Mouse (Mus musculus): Measurements from ENCODE around the gene Lrrc23. TPM values are rescaled to one million over a fixed set of nuclear protein-coding genes. Genes with fewer than 3 reads are reported as not detected.
A peak's percentile ranks its signal among the peaks of the same experiment; 100 is the strongest.

Lrrc23 gene
- polyA plus RNA-seq, 1 experiment from 2014 or later, result 4.1 TPM

DNA sequence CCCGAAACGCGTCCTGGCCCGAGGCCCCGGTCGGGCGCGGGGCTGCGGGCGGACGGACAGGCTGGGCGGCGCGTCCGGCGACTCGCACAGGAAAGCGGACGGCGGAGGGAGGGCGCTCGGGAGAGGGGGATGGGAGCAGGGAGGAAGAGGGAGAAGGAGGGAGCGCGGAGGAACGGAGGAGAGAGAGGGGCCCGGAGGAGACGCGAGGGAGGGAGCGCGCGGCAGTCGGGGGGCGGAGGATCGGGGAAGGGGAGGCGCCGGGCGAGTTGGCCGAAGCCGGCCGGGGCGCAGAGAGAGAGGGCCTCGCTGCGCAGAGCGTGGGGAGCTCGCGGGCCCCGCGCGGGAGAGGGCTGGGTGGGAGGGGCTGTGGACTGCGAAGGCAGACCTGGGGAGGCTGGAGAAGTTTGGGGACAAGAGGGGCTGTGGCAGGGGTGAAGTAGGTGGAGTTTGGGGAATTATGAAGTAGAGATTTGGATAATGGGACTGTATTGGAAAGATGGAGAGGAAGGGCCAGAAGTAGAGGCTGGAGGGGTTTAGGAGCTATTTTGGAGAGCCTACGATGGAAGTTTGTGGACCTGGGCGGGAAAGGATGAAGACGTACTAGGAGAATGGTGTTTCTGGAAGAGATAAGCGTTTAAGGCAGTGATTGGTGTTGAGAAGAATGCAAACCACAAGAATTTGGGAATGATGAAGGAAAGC, 22.7 kb downstream of the Lrrc23 start:
- Histone ChIP-seq H3K4me1 (replicated peaks; ENCODE audit: control insufficient read depth, insufficient read depth, low read length) (peaks cover 9% of the 10 kb centered on the region), H3K36me3 (ENCODE audit: control insufficient read depth, insufficient read depth, low read length) (no peaks in the 10 kb centered on the region), H3K4me2 (replicated peaks; ENCODE audit: low read depth, low read length) (peak overlapping the region; percentile 79), H3K27ac (ENCODE audit: low read depth, low read length) (peak overlapping the region; percentile 96), H3K9ac (ENCODE audit: low read depth, low read length) (peak overlapping the region; percentile 88), H3K4me3 (ENCODE audit: low read depth, low read length) (peak overlapping the region; percentile 88), H3K27me3 (ENCODE audit: control insufficient read depth, insufficient read depth, low read length) (no peaks in the 10 kb centered on the region), H3K9me3 (ENCODE audit: control insufficient read depth, low read length) (no peaks in the 10 kb centered on the region)
- peak; percentile 81 for DNase-seq (ENCODE audit: low spot score)
- under 1% methylated on average over 32 of the region's 54 CpGs for WGBS
- ATAC-seq (ENCODE audit: low FRiP score), result peak; percentile 73

GRCm38 (mm10) chr6:124755831-124756595, 23.5 kb downstream of the Lrrc23 start, which contains the start of the genes Gm45234 and Atn1:
Gene Gm45234 (minus strand): TSS chr6:124756021.
Gene Atn1 (minus strand): TSS chr6:124756524.
- ATAC-seq (ENCODE audit: low FRiP score), result peak; percentile 70
- H3K9ac ChIP-seq (ENCODE audit: low read depth, low read length), result peak within 1 kb of the TSS; percentile 88
- H3K4me3 ChIP-seq (ENCODE audit: low read depth, low read length), result peak within 1 kb of the TSS; percentile 88
- peaks cover 9% of the 10 kb centered on the region for H3K4me1 ChIP-seq (replicated peaks; ENCODE audit: control insufficient read depth, insufficient read depth, low read length)
- DNase-seq (ENCODE audit: low spot score), result peak; percentile 77
- no peaks in the 10 kb centered on the region for H3K27me3 ChIP-seq (ENCODE audit: control insufficient read depth, insufficient read depth, low read length)
- WGBS, result 0% methylated on average over 37 of the region's 100 CpGs
- H3K27ac ChIP-seq (ENCODE audit: low read depth, low read length), result peak within 1 kb of the TSS; percentile 96
- H3K9me3 ChIP-seq (ENCODE audit: control insufficient read depth, low read length), result no peaks in the 10 kb centered on the region
- H3K4me2 ChIP-seq (replicated peaks; ENCODE audit: low read depth, low read length), result peak within 1 kb of the TSS; percentile 79
- H3K36me3 ChIP-seq (ENCODE audit: control insufficient read depth, insufficient read depth, low read length), result no peaks in the 10 kb centered on the region

GRCm38 (mm10) chr6:124755306-124755705, 24.2 kb downstream of the Lrrc23 start:
- Histone ChIP-seq H3K9me3 (ENCODE audit: control insufficient read depth, low read length) (no peaks in the 10 kb centered on the region), H3K27me3 (ENCODE audit: control insufficient read depth, insufficient read depth, low read length) (no peaks in the 10 kb centered on the region), H3K9ac (ENCODE audit: low read depth, low read length) (peak overlapping the region; percentile 88), H3K4me2 (replicated peaks; ENCODE audit: low read depth, low read length) (peak overlapping the region; percentile 79), H3K4me1 (replicated peaks; ENCODE audit: control insufficient read depth, insufficient read depth, low read length) (peaks cover 9% of the 10 kb centered on the region), H3K4me3 (ENCODE audit: low read depth, low read length) (peak overlapping the region; percentile 88), H3K36me3 (ENCODE audit: control insufficient read depth, insufficient read depth, low read length) (no peaks in the 10 kb centered on the region), H3K27ac (ENCODE audit: low read depth, low read length) (peak overlapping the region; percentile 96)
- WGBS, result 2% methylated on average over 3 of the region's 3 CpGs
- DNase-seq (ENCODE audit: low spot score), result no peak
- ATAC-seq (ENCODE audit: low FRiP score), result no peak

GRCm38 (mm10) chr6:124753861-124754260, 25.7 kb downstream of the Lrrc23 start:
- H3K4me1 ChIP-seq (replicated peaks; ENCODE audit: control insufficient read depth, insufficient read depth, low read length), result peaks cover 7% of the 10 kb centered on the region
- no peaks in the 10 kb centered on the region for H3K9me3 ChIP-seq (ENCODE audit: control insufficient read depth, low read length)
- H3K9ac ChIP-seq (ENCODE audit: low read depth, low read length), result no peak overlapping the region
- H3K27me3 ChIP-seq (ENCODE audit: control insufficient read depth, insufficient read depth, low read length), result no peaks in the 10 kb centered on the region
- whole genome bisulfite sequencing, result 98% methylated on average over 2 of the region's 2 CpGs
- ATAC-seq (ENCODE audit: low FRiP score) (no peak), DNase-seq (ENCODE audit: low spot score) (no peak)
- no peak overlapping the region for H3K27ac ChIP-seq (ENCODE audit: low read depth, low read length)
- H3K4me2 ChIP-seq (replicated peaks; ENCODE audit: low read depth, low read length), result no peak overlapping the region
- no peak overlapping the region for H3K4me3 ChIP-seq (ENCODE audit: low read depth, low read length)
- H3K36me3 ChIP-seq (ENCODE audit: control insufficient read depth, insufficient read depth, low read length), result no peaks in the 10 kb centered on the region

- Histone ChIP-seq H3K4me3 (ENCODE audit: low read depth, low read length) (no peak overlapping the region), H3K4me2 (replicated peaks; ENCODE audit: low read depth, low read length) (no peak overlapping the region), H3K9me3 (ENCODE audit: control insufficient read depth, low read length) (no peaks in the 10 kb centered on the region), H3K9ac (ENCODE audit: low read depth, low read length) (no peak overlapping the region), H3K4me1 (replicated peaks; ENCODE audit: control insufficient read depth, insufficient read depth, low read length) (peaks cover 12% of the 10 kb centered on the region), H3K36me3 (ENCODE audit: control insufficient read depth, insufficient read depth, low read length) (0 out of 2 replicates have a peak, but pooled peaks cover 7% of the 10 kb centered on the region), H3K27me3 (ENCODE audit: control insufficient read depth, insufficient read depth, low read length) (no peaks in the 10 kb centered on the region), H3K27ac (ENCODE audit: low read depth, low read length) (no peak overlapping the region)
- ATAC-seq (ENCODE audit: low FRiP score) (no peak), DNase-seq (ENCODE audit: low spot score) (no peak)
- WGBS, result 90% methylated on average over 8 of the region's 8 CpGs
Observed at GRCm38 (mm10) chr6:124750405-124750804, 29.1 kb downstream of the Lrrc23 start.

DNA sequence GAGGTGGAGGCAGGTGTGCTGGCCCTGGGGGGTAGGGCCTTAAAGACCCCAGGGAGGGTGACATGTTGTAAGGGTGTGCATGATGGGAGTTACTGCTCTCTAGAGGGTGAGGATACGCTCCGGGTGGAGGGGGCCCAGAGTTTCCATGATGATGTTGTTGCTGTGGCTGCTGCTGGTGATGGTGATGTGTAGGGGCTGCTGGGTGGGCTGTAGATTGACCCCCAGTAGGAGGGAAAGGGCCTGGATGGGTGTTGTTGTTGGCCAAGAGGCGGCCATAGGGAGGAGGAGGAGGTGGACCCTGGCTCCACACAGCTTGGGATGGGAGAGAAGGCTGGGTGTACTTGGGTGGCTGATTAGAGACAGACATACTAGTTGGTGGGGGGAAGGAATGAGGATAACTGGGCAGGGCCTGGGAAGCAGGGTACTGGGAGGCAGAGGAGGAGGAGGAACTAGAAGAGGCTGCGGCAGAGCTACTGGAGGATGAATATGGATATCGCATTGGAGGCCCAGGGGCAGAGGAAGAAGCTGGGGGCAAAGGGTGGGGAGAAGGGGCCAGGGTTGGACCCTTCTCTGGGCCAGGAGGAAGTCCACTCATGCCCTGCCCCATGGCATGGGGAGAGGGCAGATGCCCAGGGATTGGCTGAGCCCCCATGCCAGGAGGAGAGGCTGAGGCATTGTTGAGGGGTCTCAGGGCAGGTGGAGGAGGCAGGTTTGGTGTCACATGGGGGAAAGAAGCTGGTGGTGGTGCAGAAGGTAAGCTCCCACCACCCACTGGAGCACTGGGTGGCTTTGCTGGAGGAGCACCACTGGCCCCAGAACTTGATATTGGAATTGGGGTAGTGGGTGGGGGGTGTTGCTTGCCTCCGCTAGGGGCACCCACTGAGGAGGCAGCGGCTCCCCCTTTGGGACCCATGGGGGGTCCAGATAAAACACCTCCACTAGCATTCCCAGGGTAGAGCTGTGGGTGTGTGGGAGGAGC, 32.6 kb downstream of the Lrrc23 start:
- no peaks in the 10 kb centered on the region for H3K27me3 ChIP-seq (ENCODE audit: control insufficient read depth, insufficient read depth, low read length)
- ATAC-seq (ENCODE audit: low FRiP score) (0 out of 2 replicates have a peak, but pooled peaks have one; percentile 2), DNase-seq (ENCODE audit: low spot score) (no peak)
- H3K27ac ChIP-seq (ENCODE audit: low read depth, low read length), result peak overlapping the region; percentile 86; the same call in 1 of the 2 replicates
- H3K4me2 ChIP-seq (replicated peaks; ENCODE audit: low read depth, low read length), result peak overlapping the region; percentile 97
- peaks cover 11% of the 10 kb centered on the region for H3K4me1 ChIP-seq (replicated peaks; ENCODE audit: control insufficient read depth, insufficient read depth, low read length)
- H3K4me3 ChIP-seq (ENCODE audit: low read depth, low read length), result peak overlapping the region; percentile 51; the same call in 1 of the 2 replicates
- H3K9ac ChIP-seq (ENCODE audit: low read depth, low read length), result peak overlapping the region; percentile 86
- 92% methylated on average over 7 of the region's 7 CpGs for WGBS
- 0 out of 2 replicates have a peak, but pooled peaks cover 7% of the 10 kb centered on the region for H3K36me3 ChIP-seq (ENCODE audit: control insufficient read depth, insufficient read depth, low read length)
- H3K9me3 ChIP-seq (ENCODE audit: control insufficient read depth, low read length), result no peaks in the 10 kb centered on the region

GRCm38 (mm10) chr6:124746296-124746605, 33.3 kb downstream of the Lrrc23 start:
- Histone ChIP-seq H3K27me3 (ENCODE audit: control insufficient read depth, insufficient read depth, low read length) (no peaks in the 10 kb centered on the region), H3K4me2 (replicated peaks; ENCODE audit: low read depth, low read length) (peak overlapping the region; percentile 97), H3K4me1 (replicated peaks; ENCODE audit: control insufficient read depth, insufficient read depth, low read length) (peaks cover 14% of the 10 kb centered on the region), H3K27ac (ENCODE audit: low read depth, low read length) (peak overlapping the region; percentile 86), H3K9ac (ENCODE audit: low read depth, low read length) (peak overlapping the region; percentile 86), H3K4me3 (ENCODE audit: low read depth, low read length) (peak overlapping the region; percentile 51), H3K9me3 (ENCODE audit: control insufficient read depth, low read length) (no peaks in the 10 kb centered on the region), H3K36me3 (ENCODE audit: control insufficient read depth, insufficient read depth, low read length) (0 out of 2 replicates have a peak, but pooled peaks cover 7% of the 10 kb centered on the region)
- ATAC-seq (ENCODE audit: low FRiP score) (no peak; the same call in 1 of the 2 replicates), DNase-seq (ENCODE audit: low spot score) (no peak)
- 14% methylated on average over 8 of the region's 8 CpGs for WGBS
